Mouse (Mus musculus) lung, postnatal 0 days (tissue): Measurements from ENCODE around the gene Pfpl.

Experiments used
- CTCF ChIP-seq: IDR thresholded peaks from 2 replicates; pipeline ENCODE4 v1.5.1; 2016; ENCODE audit warnings: antibody characterized with exemption, mild to moderate bottlenecking
- EP300 ChIP-seq: IDR thresholded peaks from 2 replicates; pipeline ENCODE4 v1.6.1; 2016; ENCODE audit warnings: antibody characterized with exemption, mild to moderate bottlenecking, control low read depth

GRCm38 (mm10) chr19:12433033-12433432 is 5.3 kb downstream of the Pfpl start:
- TF ChIP-seq CTCF: peak; percentile 82
- TF ChIP-seq EP300: no peak
